Mouse (Mus musculus) forelimb bud, embryonic 11.5 days (tissue): ENCODE measurements at regions not wholly inside any gene's neighbourhood (a gene's known extent, or its start where the extent isn't known, plus 50 kb on each side); places are given as distances from the start of the nearest gene placed in this dataset.
A peak's percentile ranks its signal among the peaks of the same experiment; 100 is the strongest.

Experiments
- DNase-seq: peaks from one replicate; pipeline ENCODE4 v3.0.0-alpha.2; 2012; ENCODE audit warnings: low read depth, low spot score

GRCm38 (mm10) chr2:170219611-170220401 lies 71.9 kb upstream of the Zfp217 start:
- no peak for DNase-seq

GRCm38 (mm10) chr2:170219161-170219581 lies 71.3 kb upstream of the Zfp217 start:
- no peak for DNase-seq

GRCm38 (mm10) chr2:170218230-170219044 lies 70.5 kb upstream of the Zfp217 start:
- DNase-seq = peak; percentile 63

- no peak for DNase-seq
Measured at GRCm38 (mm10) chr2:170216311-170216710, 68.4 kb upstream of the Zfp217 start.

GRCm38 (mm10) chr2:170209121-170209520 lies 61.2 kb upstream of the Zfp217 start:
- no peak for DNase-seq

- no peak for DNase-seq
Measured at GRCm38 (mm10) chr2:170207878-170208277, 60.0 kb upstream of the Zfp217 start.

- no peak for DNase-seq
Measured at GRCm38 (mm10) chr2:170207395-170207794, 59.5 kb upstream of the Zfp217 start.

GRCm38 (mm10) chr2:170206870-170207269 lies 59.0 kb upstream of the Zfp217 start:
- no peak for DNase-seq

GRCm38 (mm10) chr2:170206442-170206754 lies 58.5 kb upstream of the Zfp217 start:
- DNase-seq = no peak

- peak; percentile 62 for DNase-seq
Measured at GRCm38 (mm10) chr2:170205591-170206441, 57.9 kb upstream of the Zfp217 start.

- DNase-seq = no peak
Measured at GRCm38 (mm10) chr2:170204768-170205514, 57.0 kb upstream of the Zfp217 start.

- DNase-seq = no peak
Measured at GRCm38 (mm10) chr2:170203496-170203895, 55.6 kb upstream of the Zfp217 start.

GRCm38 (mm10) chr2:170201816-170202371 lies 54.0 kb upstream of the Zfp217 start:
- no peak for DNase-seq
